Mouse (Mus musculus) left cerebral cortex, postnatal 25 days (tissue): ENCODE results near the gene Gadd45gip1. TPM values are rescaled to one million over a fixed set of nuclear protein-coding genes. Genes with fewer than 3 reads are reported as not detected.

Source experiments
- microRNA-seq, 2 experiments: library from miRNA; unstranded; fragments of <30 nt; microRNA quantifications; one replicate each; pipeline ENCODE4 v1.2.0; 2022
- total RNA-seq, 2 experiments: library from RNA; stranded (reverse); gene quantifications; 2 replicates each; pipeline ENCODE4 v1.2.3; 2021

Gadd45gip1 gene
- total RNA-seq, 2 experiments from 2014 or later = 23.4 to 24.7 TPM

Small RNAs within 50 kb of the gene (microRNA-seq; reads per million reads assigned to microRNA genes)
- gene Mir7069 = 7.7 to 13.4 reads per million in 2 experiments

Other genes with a start within 250 kb of the Gadd45gip1 start
- 10 to 100 TPM; 10.5 to 18.3 TPM for gene Ier2, start 168.7 kb upstream of the Gadd45gip1 start, total RNA-seq
- gene Trmt1, start 145.2 kb upstream of the Gadd45gip1 start, total RNA-seq = 10 to 100 TPM; 85.2 to 90.1 TPM
- 10 to 100 TPM; 97.8 to 97.9 TPM for gene Nacc1, start 143.7 kb upstream of the Gadd45gip1 start, total RNA-seq
- gene Lyl1, start 130.1 kb upstream of the Gadd45gip1 start, total RNA-seq = 1 to 10 TPM; 2.8 to 3.5 TPM
- gene G430095P16Rik, start 108.5 kb upstream of the Gadd45gip1 start, total RNA-seq = under 1 TPM in 1 of 2 experiments, not detected in 1; 0.71 TPM
- gene Nfix, start 31.2 kb upstream of the Gadd45gip1 start, total RNA-seq = 100 to 1,000 TPM; 273 to 322 TPM
- 1 to 10 TPM; 8.3 to 9.5 TPM for gene Dand5, start 8.7 kb upstream of the Gadd45gip1 start, total RNA-seq
- 10 to 100 TPM; 67.8 to 73.7 TPM for gene Rad23a, start 9.1 kb downstream of the Gadd45gip1 start, total RNA-seq
- gene Calr, start 15.4 kb downstream of the Gadd45gip1 start, total RNA-seq = 100 to 1,000 TPM; 562 to 564 TPM
- gene Farsa, start 25.5 kb downstream of the Gadd45gip1 start, total RNA-seq = 10 to 100 TPM; 42.5 to 46.0 TPM
- 1 to 10 TPM; 6.4 to 6.5 TPM for gene Syce2, start 40.6 kb downstream of the Gadd45gip1 start, total RNA-seq
- gene Gcdh, start 62.4 kb downstream of the Gadd45gip1 start, total RNA-seq = 10 to 100 TPM; 31.3 to 38.3 TPM
- gene Klf1, start 70.4 kb downstream of the Gadd45gip1 start, total RNA-seq = not detected
- 1 to 10 TPM; 3.5 to 4.0 TPM for gene Dnase2a, start 77.0 kb downstream of the Gadd45gip1 start, total RNA-seq
- 10 to 100 TPM; 85.7 to 90.3 TPM for gene Mast1, start 105.8 kb downstream of the Gadd45gip1 start, total RNA-seq
- 1 to 10 TPM in 1 of 2 experiments, under 1 TPM in 1; 0.71 to 1.1 TPM for gene Rtbdn, start 115.5 kb downstream of the Gadd45gip1 start, total RNA-seq
- 1 to 10 TPM in 1 of 2 experiments, not detected in 1; 3.5 TPM for gene Gm49661, start 137.9 kb downstream of the Gadd45gip1 start, total RNA-seq
- 100 to 1,000 TPM; 340 to 356 TPM for gene Prdx2, start 138.1 kb downstream of the Gadd45gip1 start, total RNA-seq
- 10 to 100 TPM; 40.7 to 42.2 TPM for gene Rnaseh2a, start 138.2 kb downstream of the Gadd45gip1 start, total RNA-seq
- gene Junb, start 147.2 kb downstream of the Gadd45gip1 start, total RNA-seq = 10 to 100 TPM; 73.3 to 85.1 TPM
- 1 to 10 TPM; 7.2 to 8.5 TPM for gene Hook2, start 159.1 kb downstream of the Gadd45gip1 start, total RNA-seq
- gene Best2, start 183.0 kb downstream of the Gadd45gip1 start, total RNA-seq = not detected
- gene Asna1, start 193.8 kb downstream of the Gadd45gip1 start, total RNA-seq = 100 to 1,000 TPM; 118 to 122 TPM
- gene Trir, start 195.3 kb downstream of the Gadd45gip1 start, total RNA-seq = 100 to 1,000 TPM; 115 to 129 TPM
- 100 to 1,000 TPM; 155 to 175 TPM for gene Tnpo2, start 205.4 kb downstream of the Gadd45gip1 start, total RNA-seq
- 10 to 100 TPM; 23.9 to 24.0 TPM for gene Fbxw9, start 228.5 kb downstream of the Gadd45gip1 start, total RNA-seq
- gene Gm5741, start 236.5 kb downstream of the Gadd45gip1 start, total RNA-seq = 1 to 10 TPM in 1 of 2 experiments, not detected in 1; 1.4 TPM
- gene Dhps, start 240.2 kb downstream of the Gadd45gip1 start, total RNA-seq = 10 to 100 TPM; 54.3 to 64.3 TPM
- 10 to 100 TPM; 49.8 to 54.5 TPM for gene Wdr83os, start 249.2 kb downstream of the Gadd45gip1 start, total RNA-seq
- gene Wdr83, start 249.8 kb downstream of the Gadd45gip1 start, total RNA-seq = 10 to 100 TPM; 24.2 to 26.3 TPM